Mouse (Mus musculus) ES-Bruce4 (cell line): ENCODE data around the gene Cbfa2t3. TPM values are rescaled to one million over a fixed set of nuclear protein-coding genes. Genes with fewer than 3 reads are reported as not detected.
A peak's percentile ranks its signal among the peaks of the same experiment; 100 is the strongest.
"Not testable (repeated sequence)": the region's sequence is repeated elsewhere in the genome, so short reads cannot be mapped to it uniquely, and the experiment has no call there.

Experiments
- H3K27ac ChIP-seq: 2 replicates; pipeline ENCODE4 v1.5.1; 2012; ENCODE audit warnings: low read length, inconsistent platforms; ENCODE audit not compliant: insufficient read depth
- H3K27me3 ChIP-seq: 2 replicates; pipeline ENCODE4 v1.6.1; 2012; ENCODE audit warnings: mild to moderate bottlenecking, low read length, inconsistent platforms; ENCODE audit not compliant: control insufficient read depth, poor library complexity, insufficient read depth, severe bottlenecking
- H3K36me3 ChIP-seq: 2 replicates; pipeline ENCODE4 v1.6.1; 2012; ENCODE audit warnings: inconsistent platforms, mild to moderate bottlenecking, low read length, moderate library complexity; ENCODE audit not compliant: control insufficient read depth, poor library complexity, insufficient read depth, severe bottlenecking
- H3K4me1 ChIP-seq: one replicate; pipeline ENCODE4 v1.8.1; 2011; ENCODE audit warnings: low read length; ENCODE audit not compliant: control insufficient read depth, insufficient read depth
- H3K4me3 ChIP-seq: 2 replicates; pipeline ENCODE4 v1.5.1; 2011; ENCODE audit warnings: low read depth, mild to moderate bottlenecking, low read length
- H3K9ac ChIP-seq: 2 replicates; pipeline ENCODE4 v1.6.1; 2012; ENCODE audit warnings: low read depth, mild to moderate bottlenecking, inconsistent platforms; ENCODE audit not compliant: poor library complexity, severe bottlenecking
- H3K9me3 ChIP-seq: replicated peaks from 2 replicates; pipeline ENCODE4 v1.6.1; 2012; ENCODE audit warnings: mild to moderate bottlenecking, low read length, inconsistent platforms; ENCODE audit not compliant: control insufficient read depth, poor library complexity, insufficient read depth, severe bottlenecking
- CTCF ChIP-seq: IDR thresholded peaks from one replicate; pipeline ENCODE4 v1.8.1; 2011; ENCODE audit warnings: low read depth, low read length
- EP300 ChIP-seq: IDR thresholded peaks from 2 replicates; pipeline ENCODE4 v1.6.1; 2011; ENCODE audit warnings: low read depth, low read length; ENCODE audit not compliant: insufficient read depth
- POLR2A ChIP-seq: IDR thresholded peaks from one replicate; pipeline ENCODE4 v1.8.1; 2011; ENCODE audit warnings: low read length; ENCODE audit not compliant: insufficient read depth
- polyA plus RNA-seq: library from polyadenylated mRNA; stranded (reverse); fragments of >200 nt; gene quantifications from 2 replicates; pipeline ENCODE4 v1.2.4, GENCODE M21; 2011; ENCODE audit warnings: low read depth; ENCODE audit not compliant: missing spikeins, insufficient read depth, insufficient read length

Gene Cbfa2t3
- polyA plus RNA-seq, 1 experiment = 0.42 TPM

- no peaks in the 10 kb centered on the region for H3K9me3 ChIP-seq
- no peak overlapping the region for H3K27ac ChIP-seq
- H3K27me3 ChIP-seq = no peaks in the 10 kb centered on the region
- H3K36me3 ChIP-seq = no peaks in the 10 kb centered on the region
- no peak for TF ChIP-seq EP300
- no peak for TF ChIP-seq POLR2A
- no peak for TF ChIP-seq CTCF
- no peaks in the 10 kb centered on the region for H3K4me1 ChIP-seq
- H3K4me3 ChIP-seq = no peak overlapping the region
- H3K9ac ChIP-seq = no peak overlapping the region
Observed at GRCm38 (mm10) chr8:122635878-122636802, 62.8 kb downstream of the Cbfa2t3 start.

GRCm38 (mm10) chr8:122633205-122633604 is 65.7 kb downstream of the Cbfa2t3 start:
- TF ChIP-seq CTCF (no peak), EP300 (no peak), POLR2A (no peak)
- no peaks in the 10 kb centered on the region for H3K36me3 ChIP-seq
- no peak overlapping the region for H3K9ac ChIP-seq
- H3K27ac ChIP-seq = no peak overlapping the region
- no peaks in the 10 kb centered on the region for H3K9me3 ChIP-seq
- no peaks in the 10 kb centered on the region for H3K27me3 ChIP-seq
- no peaks in the 10 kb centered on the region for H3K4me1 ChIP-seq
- no peak overlapping the region for H3K4me3 ChIP-seq

- not testable (repeated sequence) for H3K4me3 ChIP-seq
Observed at GRCm38 (mm10) chr8:122632134-122632533, 66.8 kb downstream of the Cbfa2t3 start.

GRCm38 (mm10) chr8:122630696-122631095 is 68.2 kb downstream of the Cbfa2t3 start:
- Histone ChIP-seq H3K27ac (no peak overlapping the region), H3K27me3 (no peaks in the 10 kb centered on the region), H3K4me3 (peak overlapping the region; percentile 54), H3K4me1 (no peaks in the 10 kb centered on the region), H3K36me3 (no peaks in the 10 kb centered on the region), H3K9ac (peak overlapping the region; percentile 36), H3K9me3 (no peaks in the 10 kb centered on the region)
- TF ChIP-seq POLR2A = no peak
- TF ChIP-seq CTCF = no peak
- no peak for TF ChIP-seq EP300

More at GRCm38 (mm10) chr8:122632134-122632533, 66.8 kb downstream of the Cbfa2t3 start:
- not testable (repeated sequence) for H3K9ac ChIP-seq, H3K4me1 ChIP-seq, H3K27me3 ChIP-seq, H3K36me3 ChIP-seq, H3K9me3 ChIP-seq, H3K27ac ChIP-seq

GRCm38 (mm10) chr8:122629388-122629787 is 69.5 kb downstream of the Cbfa2t3 start:
- TF ChIP-seq EP300 (no peak), CTCF (no peak), POLR2A (no peak)
- Histone ChIP-seq H3K27me3 (no peaks in the 10 kb centered on the region), H3K4me3 (no peak overlapping the region), H3K27ac (no peak overlapping the region), H3K9ac (no peak overlapping the region), H3K4me1 (no peaks in the 10 kb centered on the region), H3K36me3 (no peaks in the 10 kb centered on the region), H3K9me3 (no peaks in the 10 kb centered on the region)

- Histone ChIP-seq H3K27ac (no peak overlapping the region), H3K9me3 (no peaks in the 10 kb centered on the region), H3K9ac (no peak overlapping the region), H3K27me3 (no peaks in the 10 kb centered on the region), H3K4me3 (no peak overlapping the region), H3K4me1 (no peaks in the 10 kb centered on the region), H3K36me3 (no peaks in the 10 kb centered on the region)
- TF ChIP-seq EP300 = no peak
- TF ChIP-seq CTCF = no peak
- no peak for TF ChIP-seq POLR2A
Observed at GRCm38 (mm10) chr8:122626896-122627295, 72.0 kb downstream of the Cbfa2t3 start.
